Mouse (Mus musculus) heart, postnatal 10 days (tissue): ENCODE data around the gene Zfp385a. TPM values are rescaled to one million over a fixed set of nuclear protein-coding genes. Genes with fewer than 3 reads are reported as not detected.

Source experiments
- DNase-seq, 2 experiments: peaks; one replicate each; pipeline ENCODE4 v3.0.0; 2021
- intact Hi-C: fragments of 180-260 bp; cut with DNase I; formaldehyde crosslinking; loops from one replicate; pipeline ENCODE4 v1.15.1; 2025
- total RNA-seq, 2 experiments: library from RNA; stranded (reverse); gene quantifications; 2 replicates each; pipeline ENCODE4 v1.2.3; 2021

The Zfp385a gene
- total RNA-seq, 2 experiments from 2014 or later: 24.3 to 26.2 TPM

DNA sequence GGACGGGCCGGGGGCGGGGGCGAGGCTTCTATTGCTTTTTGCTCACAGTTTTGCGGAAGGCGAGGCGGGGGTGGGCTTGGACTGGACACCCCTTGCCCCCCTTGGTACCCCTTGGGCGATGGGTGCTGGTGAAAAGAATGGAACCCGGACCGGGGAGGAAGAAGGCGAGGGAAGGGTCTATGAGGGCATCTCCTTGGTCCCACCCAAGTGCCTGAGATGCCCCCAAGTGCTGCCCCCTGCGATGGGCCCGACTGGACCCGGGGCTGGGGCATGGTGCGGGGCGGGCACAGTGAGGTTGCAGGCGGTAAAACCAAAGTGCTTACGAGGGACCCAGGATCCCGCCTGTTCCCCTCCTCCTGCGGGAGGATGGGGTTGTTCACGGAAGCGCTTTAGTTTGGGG, 25.7 kb downstream of the Zfp385a start:
- no peak for DNase-seq
- intact Hi-C loops: loop anchor here (10.0 kb wide), 1 partner anchor 329 kb away; no protein-coding TSS in a partner anchor

DNA sequence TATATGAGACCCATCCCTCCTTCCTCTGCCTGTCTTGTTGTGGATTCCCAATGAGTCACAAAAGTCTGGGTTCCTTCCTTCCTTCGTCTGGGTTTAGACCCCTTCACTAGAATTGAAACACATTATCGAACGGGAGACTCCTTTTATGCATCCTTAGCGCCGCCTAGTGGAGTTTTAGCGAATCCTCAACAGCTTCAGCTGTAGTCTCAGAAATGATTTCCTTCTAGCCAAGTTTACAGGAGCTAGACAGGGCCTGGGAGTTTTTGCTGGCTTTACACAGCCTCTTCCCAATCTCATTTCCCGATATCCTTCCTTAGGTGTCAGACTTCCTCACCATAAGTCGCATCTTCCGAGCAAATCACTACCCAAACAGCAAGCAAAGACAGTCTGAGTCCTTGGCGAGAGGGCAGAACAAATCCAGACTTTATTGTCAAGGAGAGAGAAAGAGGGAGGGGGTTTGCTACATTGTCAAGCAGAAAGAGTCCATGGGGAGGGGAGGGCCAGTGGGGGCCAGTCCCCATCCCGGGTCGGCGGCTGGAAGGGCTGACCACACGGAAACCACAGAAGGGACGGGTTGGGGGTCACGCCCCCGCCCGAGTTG, 26.3 kb downstream of the Zfp385a start:
- peak; percentile 68 to 79 for DNase-seq
- intact Hi-C loops: loop anchor here (10.0 kb wide), 1 partner anchor 329 kb away; no protein-coding TSS in a partner anchor

DNA sequence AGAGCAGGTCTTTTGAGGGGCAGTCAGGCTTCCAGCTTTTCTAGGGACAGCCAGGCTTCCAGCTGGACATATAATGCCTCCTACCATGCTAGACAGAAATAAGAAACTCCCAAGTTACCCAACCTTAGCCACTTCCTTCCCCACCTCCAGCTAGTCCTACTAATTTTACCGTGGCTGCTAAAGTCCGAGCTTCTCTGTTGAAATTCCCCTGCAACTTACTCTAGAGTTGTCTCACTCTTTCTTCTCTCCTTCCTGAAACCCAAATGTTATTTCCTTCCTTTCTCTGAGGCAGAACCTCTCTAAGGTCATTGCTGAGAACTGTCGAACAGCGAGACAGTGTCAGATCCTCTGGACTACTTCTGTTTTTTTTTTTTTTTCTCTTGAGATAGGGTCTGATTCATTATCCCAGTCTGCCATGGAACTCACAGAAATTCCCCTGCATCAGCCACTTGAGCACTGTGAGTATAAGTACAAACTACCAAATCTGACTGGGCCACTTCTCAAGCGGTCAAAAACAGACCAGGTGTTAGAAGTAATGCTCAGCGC, 29.5 kb downstream of the Zfp385a start, which contains the start of gene Gpr84:
Gene Gpr84 (minus strand): TSS at position 248 of the 546 bp plus-strand sequence.
- intact Hi-C loops: loop anchor here (10.0 kb wide), 1 partner anchor 326 kb away; no protein-coding TSS in a partner anchor
- no peak for DNase-seq

DNA sequence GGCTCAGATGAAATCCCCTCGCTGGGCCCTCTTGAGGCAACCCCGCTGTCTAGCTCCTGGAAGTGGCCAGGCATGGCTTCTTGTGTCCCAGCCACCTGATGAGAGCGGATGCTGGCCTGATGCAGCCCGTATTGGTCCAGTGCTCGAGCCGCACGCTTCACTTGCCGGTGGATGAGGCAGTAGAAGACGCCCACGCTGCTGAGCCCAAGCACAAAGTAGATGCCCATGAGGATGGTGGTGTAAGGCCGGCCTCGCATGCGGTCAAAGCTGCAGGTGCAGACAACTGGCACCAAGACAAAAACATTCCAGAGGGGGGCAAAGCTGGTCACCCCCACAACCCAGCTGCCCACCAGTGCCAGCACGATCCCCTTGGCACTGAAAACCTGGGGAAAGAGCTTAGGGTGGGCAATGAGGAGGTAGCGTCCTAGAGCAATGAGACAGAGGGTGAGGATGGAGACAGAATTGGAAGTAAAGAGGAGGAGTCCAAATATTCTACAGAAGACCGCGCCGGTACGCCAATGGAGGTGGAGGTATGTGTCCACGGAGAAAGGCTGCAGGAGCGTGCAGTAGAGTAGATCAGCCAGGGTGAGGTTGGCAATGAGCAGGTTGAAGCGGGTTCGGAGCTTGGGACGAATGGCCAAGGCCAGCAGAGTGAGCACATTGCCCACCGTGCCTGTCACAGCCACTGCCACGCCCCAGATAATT, 30.9 kb downstream of the Zfp385a start:
- no peak for DNase-seq
- intact Hi-C loops: loop anchor here (5.0 kb wide), 2 partner anchors 37 to 102 kb away; partner anchors contain the start of gene Copz1

DNA sequence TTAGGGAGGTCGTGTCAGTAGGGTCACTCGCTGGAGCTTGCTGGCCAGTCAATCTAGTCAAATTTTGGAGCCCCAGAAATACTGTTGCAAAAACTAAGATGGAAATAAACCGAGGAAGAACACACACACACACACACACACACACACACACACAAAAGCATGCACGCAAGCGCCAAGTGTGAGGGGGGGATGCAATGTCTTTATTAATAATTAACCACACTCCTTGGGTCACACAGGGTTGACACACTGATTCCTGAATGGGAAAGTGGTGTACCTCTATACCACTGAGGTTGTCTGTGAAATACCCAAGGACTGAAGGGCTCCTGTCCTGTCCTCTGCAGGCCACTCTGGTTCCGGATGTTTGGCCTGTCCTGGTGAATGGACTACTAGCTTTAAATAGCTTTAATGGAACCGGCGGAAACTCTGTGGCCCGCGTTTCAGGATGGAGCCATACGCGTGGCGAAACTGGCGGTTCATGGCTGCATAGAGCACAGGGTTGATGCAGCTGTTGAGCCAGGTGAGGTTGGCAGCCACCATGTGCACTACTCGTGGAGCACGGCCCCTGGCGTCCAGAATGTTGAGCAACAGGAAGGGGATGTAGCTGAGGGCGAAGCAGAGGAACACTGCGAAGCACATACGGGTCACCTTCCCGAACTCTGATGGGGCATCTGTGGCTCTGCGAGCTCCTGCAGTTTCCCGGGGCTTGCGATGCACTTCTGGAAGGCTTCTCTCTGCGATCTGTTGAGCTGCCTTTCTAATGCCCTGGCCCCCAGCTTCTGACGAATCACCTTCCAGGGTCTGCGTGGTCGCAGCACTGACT, 31.6 kb downstream of the Zfp385a start:
- peak in 1 of 2 experiments; percentile 43 for DNase-seq
- intact Hi-C loops: loop anchor here (5.0 kb wide), 2 partner anchors 36 to 101 kb away; partner anchors contain the start of gene Copz1

DNA sequence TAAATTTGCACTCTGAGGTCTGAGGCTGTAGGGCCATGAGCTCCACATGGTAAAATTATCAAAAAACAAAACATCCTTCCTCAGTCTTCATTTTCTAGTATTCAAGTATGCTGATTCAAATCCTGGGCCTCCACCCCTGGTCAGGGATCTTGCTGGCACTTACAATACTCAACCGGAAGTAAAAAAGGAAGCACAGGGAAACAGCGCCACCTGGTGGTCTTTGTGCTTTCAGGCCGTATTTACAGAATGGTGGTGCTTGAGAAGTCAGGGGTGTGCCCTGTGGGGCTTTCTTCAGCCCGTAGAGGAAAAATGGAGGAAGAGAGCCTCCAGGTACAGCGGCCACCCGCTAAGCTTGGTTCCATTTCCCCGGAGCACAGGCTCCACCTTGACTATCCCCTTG, 32.8 kb downstream of the Zfp385a start:
- peak; percentile 94 to 97 for DNase-seq

DNA sequence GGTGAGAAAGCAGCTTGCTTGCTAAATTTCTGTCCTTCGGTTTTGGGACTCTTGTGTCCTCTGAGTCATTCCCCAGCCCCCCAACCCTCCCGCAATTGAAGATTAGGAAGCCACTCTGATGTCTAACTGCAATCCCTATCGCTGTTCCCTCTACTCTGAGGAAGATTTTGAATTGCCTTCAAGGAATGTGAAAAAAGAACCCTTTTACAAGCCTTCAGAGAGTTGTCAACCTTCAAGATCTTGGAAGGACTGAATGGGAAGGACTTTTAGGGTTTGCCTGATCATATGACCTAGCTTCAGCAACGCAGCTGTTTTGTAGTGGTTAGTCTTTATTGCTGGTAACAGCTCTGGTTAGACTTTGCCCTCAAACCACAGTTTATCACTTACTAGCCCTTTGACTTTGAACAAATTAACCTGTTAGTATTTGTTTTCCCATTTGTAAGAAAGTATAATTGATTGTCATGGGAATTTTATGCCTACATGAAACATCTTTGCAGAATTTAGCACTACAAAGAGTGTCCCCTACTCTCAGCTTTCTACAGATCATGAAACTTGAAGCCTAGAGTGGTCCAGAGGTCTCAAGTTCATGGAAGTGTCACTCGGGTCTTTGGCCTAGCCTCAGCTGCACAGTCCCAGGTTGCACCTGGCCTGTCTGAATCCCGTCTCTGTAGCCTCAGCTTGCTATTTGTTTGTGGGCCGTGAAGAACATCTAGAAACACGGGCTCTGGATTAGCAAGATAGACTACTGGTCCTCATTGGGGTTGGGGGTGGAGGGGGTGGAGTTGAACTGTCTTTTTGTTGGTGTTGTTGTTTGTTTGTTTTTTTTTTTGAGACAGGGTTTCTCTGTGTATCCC, 33.9 kb downstream of the Zfp385a start:
- intact Hi-C loops: loop anchor here (2.0 to 5.0 kb wide), 4 partner anchors 34 to 99 kb away; partner anchors contain the start of genes Copz1 and Hnrnpa1
- no peak for DNase-seq

More for the DNA sequence above, 32.8 kb downstream of the Zfp385a start:
- intact Hi-C loops: loop anchor here (1.0 to 5.0 kb wide), 5 partner anchors 23 to 122 kb away; partner anchors contain the start of gene Copz1

DNA sequence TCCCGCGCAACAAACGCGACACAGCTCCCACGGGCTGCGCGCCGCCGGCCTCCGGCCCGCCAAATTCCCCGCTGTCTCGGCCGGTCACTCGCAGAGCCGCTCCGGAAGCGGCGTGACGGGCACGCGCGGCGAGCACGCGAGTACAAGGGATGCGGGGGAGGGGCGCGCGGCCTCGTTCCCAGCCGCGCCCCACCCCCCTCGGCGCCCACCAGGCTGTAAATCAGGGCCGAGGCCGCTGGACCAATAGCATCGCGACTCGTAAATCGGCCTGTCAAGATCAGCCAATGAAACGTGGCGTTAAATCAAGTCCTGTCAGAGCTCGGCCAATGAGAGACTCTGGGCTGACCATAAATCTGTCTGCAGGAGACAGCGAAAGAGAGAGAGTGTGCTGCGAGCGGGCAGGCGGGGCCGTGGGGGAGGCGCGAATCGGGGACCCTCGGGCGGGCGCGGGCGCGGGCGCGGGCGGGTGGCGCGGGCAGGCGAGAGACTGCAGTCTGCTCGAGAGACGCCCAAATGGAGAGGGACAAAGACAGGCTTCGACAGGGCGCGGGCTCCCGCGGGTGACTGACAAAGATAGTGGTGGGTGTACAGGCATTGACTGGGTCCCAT, 34.7 kb downstream of the Zfp385a start:
- DNase-seq: peak; percentile 97 to 98
- intact Hi-C loops: loop anchor here (2.0 to 5.0 kb wide), 3 partner anchors 33 to 98 kb away; partner anchors contain the start of genes Copz1 and Hnrnpa1

DNA sequence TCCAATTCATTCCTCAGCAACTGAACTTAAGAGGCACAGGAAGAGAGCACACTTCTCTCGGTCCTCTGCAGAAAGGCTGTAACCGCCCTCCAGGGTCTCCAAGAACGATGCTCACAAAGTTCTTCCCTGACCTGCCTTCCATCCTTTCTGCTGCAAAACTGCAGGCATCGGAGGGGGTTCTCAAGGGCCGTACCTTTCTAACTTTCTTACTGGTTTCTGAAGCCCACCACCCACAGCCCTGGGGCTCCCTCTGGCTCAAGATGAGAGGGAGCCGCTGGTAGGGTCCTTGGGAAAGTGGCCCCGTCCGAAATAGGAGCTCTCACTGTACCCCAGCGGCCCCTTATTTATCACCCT, 35.3 kb downstream of the Zfp385a start:
- no peak for DNase-seq
- intact Hi-C loops: loop anchor here (2.0 kb wide), 1 partner anchor 64 kb away; the partner anchor contains the start of gene Hnrnpa1

DNA sequence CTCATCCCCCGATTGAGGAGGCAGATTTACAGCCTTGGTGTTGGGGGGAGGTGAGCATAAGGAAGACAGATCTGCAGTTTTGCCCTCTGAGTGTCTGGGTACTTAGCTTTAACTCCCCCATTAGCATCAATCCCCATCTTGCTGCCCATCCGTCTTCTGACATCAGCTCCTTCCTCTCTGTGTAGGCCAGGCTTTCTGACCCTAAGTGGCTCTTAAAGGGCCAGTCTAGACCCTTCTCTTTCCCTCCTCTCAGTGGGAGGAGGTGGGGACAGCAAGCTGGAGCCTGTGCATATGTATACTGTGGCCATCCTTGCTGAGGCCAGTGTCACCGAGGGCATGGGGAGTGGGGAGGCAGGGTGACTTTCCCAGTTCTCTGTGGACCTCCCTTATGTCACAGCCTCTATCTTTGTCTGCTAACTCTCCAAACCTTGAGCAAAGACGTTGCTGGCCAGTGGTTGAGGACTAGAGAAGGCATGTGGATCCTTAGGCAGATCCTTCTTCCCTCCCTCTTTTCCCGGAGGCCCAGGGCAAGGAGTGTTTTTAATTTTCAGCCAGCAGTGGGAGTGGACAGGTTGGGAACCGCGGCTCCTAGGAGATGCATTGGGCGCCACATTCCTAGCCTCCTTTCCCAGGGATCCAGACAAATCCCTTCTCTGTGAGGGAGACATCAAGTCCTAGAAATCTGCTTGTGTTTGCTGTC, 35.8 kb downstream of the Zfp385a start:
- intact Hi-C loops: loop anchor here (2.0 kb wide), 1 partner anchor 63 kb away; the partner anchor contains the start of gene Hnrnpa1
- peak in 1 of 2 experiments; percentile 21 for DNase-seq

DNA sequence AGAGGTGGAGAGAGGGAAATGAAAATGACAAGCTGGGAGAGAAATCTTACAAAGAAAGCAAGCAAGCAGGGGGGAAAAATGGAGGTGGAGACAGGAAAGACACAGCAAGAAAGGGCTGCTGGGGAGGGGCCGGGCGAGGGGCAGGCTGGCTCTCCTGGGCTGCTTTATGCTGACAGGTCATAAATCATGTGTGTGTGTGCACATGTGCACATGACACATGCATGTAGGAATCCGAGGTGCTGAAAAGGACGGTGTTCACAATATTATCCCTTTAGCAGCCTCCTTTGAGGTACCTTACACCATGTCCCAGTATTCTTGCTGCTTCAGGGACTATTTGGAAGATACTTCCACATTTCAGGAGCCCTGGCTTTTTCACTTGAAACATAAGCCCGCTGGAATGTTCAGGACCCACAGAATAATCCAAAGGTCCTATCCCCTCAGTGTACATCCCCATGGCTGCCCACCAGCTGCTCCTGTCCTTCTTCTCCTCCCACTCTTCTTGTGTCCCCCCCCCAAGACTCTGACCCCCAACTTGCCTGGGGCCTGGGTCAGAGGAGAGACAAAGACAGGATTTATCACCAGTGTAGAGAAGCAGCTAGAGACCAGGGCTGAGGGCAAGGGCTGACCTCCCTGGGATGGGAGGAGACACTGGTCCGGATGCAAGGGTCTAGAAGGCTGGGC, 37.4 kb downstream of the Zfp385a start:
- intact Hi-C loops: no loop called here
- DNase-seq: no peak

DNA sequence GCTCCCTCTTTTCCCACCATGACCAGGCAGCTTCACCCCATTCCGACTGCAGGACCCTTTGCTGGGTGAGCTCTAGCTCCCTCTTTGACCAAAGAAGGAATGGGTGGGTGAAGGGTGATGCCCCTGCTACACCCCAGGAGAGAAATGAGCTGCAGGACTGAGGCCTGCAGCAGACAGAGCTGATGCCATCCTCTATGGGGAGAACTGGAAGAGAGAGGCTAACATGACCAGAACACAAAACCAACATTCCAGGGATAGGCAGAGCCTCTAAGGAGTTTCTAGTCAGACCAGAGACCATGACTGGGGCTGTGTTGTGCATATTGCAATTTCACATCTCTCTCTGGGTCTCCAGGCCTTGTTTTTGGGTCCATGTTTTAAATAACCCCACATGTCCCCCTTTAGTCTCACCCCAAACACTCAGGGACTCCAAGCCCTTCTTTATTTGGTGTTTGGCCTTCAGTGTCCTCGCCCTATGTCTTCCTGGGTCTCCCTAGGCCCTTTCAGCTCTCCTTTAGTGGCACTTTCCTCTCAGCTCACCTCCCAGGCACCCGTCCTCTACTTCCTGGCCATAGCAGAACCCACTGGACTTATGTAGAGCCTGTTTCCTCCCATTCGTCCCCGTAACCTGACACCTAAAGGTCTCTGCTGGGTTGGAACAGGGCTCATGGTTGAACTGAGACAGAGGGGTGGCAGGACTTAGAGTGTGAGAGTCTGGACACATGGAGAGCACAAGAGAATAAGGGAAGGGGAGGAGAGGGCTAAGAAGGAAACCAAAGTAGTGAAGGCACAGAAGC, 38.1 kb downstream of the Zfp385a start:
- intact Hi-C loops: no loop called here
- no peak for DNase-seq

DNA sequence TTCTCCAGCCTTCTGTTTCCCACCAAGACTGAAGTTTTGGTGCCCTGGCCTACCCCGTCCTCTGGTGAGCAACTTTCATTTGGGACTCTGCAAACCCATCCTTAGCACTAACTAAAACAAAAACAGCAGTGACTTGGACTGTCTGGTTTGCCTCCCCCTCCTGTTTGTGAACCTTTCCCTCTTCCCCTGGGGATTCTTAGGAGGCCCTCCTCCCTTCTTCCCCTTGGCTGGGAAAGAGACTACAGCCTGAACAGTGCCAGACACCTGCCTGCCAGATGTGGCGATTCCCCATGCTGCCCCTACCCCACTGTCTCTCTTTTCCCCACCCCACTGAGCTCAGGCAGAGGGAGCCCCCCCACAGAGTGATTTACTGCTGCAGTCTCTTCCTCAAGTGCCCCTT, 38.8 kb downstream of the Zfp385a start:
- DNase-seq: no peak
- intact Hi-C loops: no loop called here

DNA sequence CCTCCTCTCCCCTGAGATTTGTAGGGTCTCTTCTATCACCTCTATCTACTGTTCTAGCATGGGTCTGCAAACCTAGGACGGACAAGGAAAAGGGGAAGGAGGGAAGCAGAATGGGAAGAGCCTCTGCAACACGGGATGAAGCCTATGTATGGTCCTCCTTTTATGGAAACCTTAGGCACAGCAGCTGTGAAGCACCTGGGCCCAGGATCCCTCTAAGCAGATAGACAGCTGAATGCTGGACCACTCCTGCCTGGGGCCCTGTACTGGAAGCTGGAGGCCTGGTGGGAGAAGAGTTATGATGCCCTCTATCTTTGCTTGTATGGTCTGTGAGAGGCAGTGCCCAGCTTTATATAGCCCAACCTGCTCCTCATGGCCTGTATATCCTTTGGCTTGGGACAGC, 39.3 kb downstream of the Zfp385a start:
- DNase-seq: no peak
- intact Hi-C loops: no loop called here

DNA sequence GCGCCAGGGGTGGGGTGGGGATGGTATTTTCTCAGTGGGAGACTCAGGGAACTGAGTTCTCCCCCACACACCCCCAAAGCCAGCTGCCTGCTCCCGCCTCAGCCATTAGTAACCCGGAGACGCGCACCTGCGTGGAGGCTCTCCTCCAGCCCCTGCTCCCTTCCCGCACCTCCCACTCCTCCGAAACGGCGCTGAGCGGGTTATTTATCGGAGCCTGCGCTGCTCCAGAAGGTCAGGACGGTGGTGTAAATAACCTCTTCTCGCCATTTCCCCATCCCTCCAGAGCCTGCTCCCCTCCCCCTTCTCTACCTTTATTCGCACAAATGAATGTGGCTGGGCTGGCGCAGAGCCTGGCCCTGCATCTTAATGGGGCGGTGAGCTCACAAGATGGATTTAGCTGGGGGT, 39.8 kb downstream of the Zfp385a start:
- intact Hi-C loops: no loop called here
- peak in 1 of 2 experiments; percentile 25 for DNase-seq

DNA sequence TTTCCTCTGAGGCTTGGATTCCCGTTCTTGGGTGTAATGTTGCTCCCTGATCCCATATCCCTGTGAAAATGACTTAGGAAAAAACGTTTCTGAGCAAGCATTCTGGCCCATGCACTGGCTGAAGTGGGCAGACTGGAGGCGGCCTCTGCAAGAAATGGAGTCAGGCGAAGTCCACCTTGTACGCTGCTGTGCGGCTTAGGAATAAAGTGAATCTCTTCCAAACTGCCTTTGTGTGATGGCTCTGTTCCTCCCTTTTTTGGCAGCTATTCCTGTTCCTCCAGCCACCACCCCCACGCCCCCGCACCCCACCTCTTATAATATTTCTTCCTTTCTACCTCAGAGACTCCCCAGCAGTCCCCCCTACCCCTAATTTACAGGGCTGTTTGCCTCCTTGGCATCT, 40.2 kb downstream of the Zfp385a start:
- intact Hi-C loops: no loop called here

More for the DNA sequence above, 40.2 kb downstream of the Zfp385a start:
- no peak for DNase-seq
